Mouse (Mus musculus) thymus, adult 2 months (tissue): ENCODE results near the gene Vmn1r7.

Experiments used
- CTCF ChIP-seq: fragments of 200-500 bp; IDR thresholded peaks from 2 replicates; pipeline ENCODE4 v1.5.1; 2012; ENCODE audit warnings: mild to moderate bottlenecking, control low read depth, low read length, moderate library complexity, borderline replicate concordance; ENCODE audit not compliant: control insufficient read depth, poor library complexity, insufficient read depth; ENCODE audit errors: extremely low read depth
- POLR2A ChIP-seq: fragments of 200-500 bp; IDR thresholded peaks from 2 replicates; pipeline ENCODE4 v1.6.1; 2012; ENCODE audit warnings: mild to moderate bottlenecking, low read length, control low read depth, moderate library complexity; ENCODE audit not compliant: control insufficient read depth, poor library complexity, insufficient read depth; ENCODE audit errors: extremely low read depth

GRCm38 (mm10) chr6:57063730-57064129, 38.6 kb upstream of the Vmn1r7 start:
- TF ChIP-seq POLR2A (no peak), CTCF (no peak)
